Mouse (Mus musculus) MEL (cell line): ENCODE measurements at regions not wholly inside any gene's neighbourhood (a gene's known extent, or its start where the extent isn't known, plus 50 kb on each side); places are given as distances from the start of the nearest gene placed in this dataset.

Experiments used
- CTCF ChIP-seq, 3 experiments: IDR thresholded peaks in 2 of 3; conservative IDR thresholded peaks in 1 of 3; 2 replicates each; pipeline ENCODE4 v1.5.1; 2011 to 2012; ENCODE audit warnings: low read length in 3 of 3, low read depth in 2 of 3, mild to moderate bottlenecking in 2 of 3, improper control_type of control experiment in 1 of 3, inconsistent platforms in 1 of 3, mixed read lengths in 1 of 3, moderate library complexity in 1 of 3; ENCODE audit not compliant: control insufficient read depth in 1 of 3, insufficient read depth in 1 of 3, poor library complexity in 1 of 3, severe bottlenecking in 1 of 3
- SIN3A ChIP-seq: IDR thresholded peaks from 2 replicates; pipeline ENCODE4 v1.6.1; 2012; ENCODE audit warnings: low read length, improper control_type of control experiment, inconsistent platforms
- TCF12 ChIP-seq: IDR thresholded peaks from 2 replicates; pipeline ENCODE4 v1.6.1; 2014; ENCODE audit warnings: low read depth, mild to moderate bottlenecking, inconsistent platforms, low read length, improper control_type of control experiment, moderate library complexity

- TF ChIP-seq CTCF (IDR thresholded peaks at IDR 0.05 in 2 of 3, conservative IDR thresholded peaks at IDR 0.05 in 1 of 3; ENCODE audit: control insufficient read depth in 1 of 3, insufficient read depth in 1 of 3, low read depth in 2 of 3, low read length in 3 of 3, poor library complexity in 1 of 3, severe bottlenecking in 1 of 3), result no peak
- no peak for TF ChIP-seq SIN3A
- no peak for TF ChIP-seq TCF12
Observed at GRCm38 (mm10) chr16:52984336-52984735, 530.5 kb upstream of the Alcam start.
